Mouse (Mus musculus) gastrocnemius, adult 2 months (tissue): ENCODE measurements around the gene Hmgn1. TPM values are rescaled to one million over a fixed set of nuclear protein-coding genes. Genes with fewer than 3 reads are reported as not detected.

Source experiments
- DNase-seq: peaks from one replicate; pipeline ENCODE4 v3.0.0; 2022
- H3K27ac ChIP-seq: fragments of 200-600 bp; 2 replicates; pipeline ENCODE4 v1.8.1; 2022; ENCODE audit warnings: mild to moderate bottlenecking
- H3K4me3 ChIP-seq: fragments of 200-600 bp; 2 replicates; pipeline ENCODE4 v1.8.1; 2022; ENCODE audit warnings: mild to moderate bottlenecking, moderate library complexity
- CTCF ChIP-seq: fragments of 200-600 bp; IDR thresholded peaks from 2 replicates; pipeline ENCODE4 v1.8.1; 2022; ENCODE audit warnings: antibody characterized with exemption, mild to moderate bottlenecking, moderate library complexity
- intact Hi-C: fragments of 180-260 bp; cut with DNase I; formaldehyde crosslinking; loops from one replicate; pipeline ENCODE4 v1.15.1; 2025
- total RNA-seq, 2 experiments: library from RNA; stranded (reverse); gene quantifications; 2 replicates each; pipeline ENCODE4 v1.2.3; 2021

Gene Hmgn1
- total RNA-seq, 2 experiments from 2014 or later = 19.9 to 38.1 TPM

DNA sequence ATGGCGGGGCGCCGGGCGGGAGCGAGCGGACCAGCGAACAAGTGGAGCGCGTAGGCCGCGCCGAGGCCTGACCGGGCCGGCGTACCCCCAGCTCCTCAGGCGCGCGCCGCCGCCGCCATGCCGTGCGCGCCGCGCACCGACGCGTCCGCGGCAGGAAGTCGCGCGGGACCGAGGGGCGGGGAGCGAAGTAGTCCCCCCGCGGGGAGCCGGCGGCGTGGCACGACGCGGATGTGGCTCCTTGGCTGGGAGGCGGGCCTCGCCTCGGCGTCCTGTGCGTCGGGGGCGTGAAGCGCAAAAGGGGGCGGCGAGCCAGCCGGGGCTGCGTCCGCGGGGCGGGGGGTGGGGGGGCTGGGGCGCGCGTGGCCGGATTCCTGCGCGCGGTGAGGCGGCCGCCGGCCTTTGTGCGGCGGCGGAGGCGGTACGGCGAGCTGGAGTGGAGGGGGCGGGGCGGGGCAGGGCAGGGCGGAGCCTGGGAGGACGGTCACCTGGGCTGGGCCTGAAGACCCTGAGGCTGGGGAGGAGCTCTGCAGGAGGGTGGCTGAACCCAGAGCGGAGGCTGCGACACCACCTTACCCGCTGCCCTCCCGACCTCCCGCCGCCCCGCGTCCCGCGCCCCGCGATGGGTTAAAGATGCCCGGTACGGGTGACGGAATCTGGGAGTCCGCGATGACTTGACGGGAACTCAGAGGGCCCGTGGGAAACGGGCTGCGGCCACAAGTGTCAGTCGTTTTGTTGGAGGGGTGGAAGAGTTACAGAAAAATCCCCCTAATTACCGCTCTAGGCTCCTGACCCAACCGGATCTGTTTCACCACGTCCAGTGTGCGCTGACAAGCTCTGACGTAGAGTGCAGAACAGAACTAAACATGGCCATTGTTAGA is 45.0 kb downstream of the Hmgn1 start, which contains the start of gene Brwd1:
Brwd1 (minus strand) TSS at position 226 of the 878 bp plus-strand sequence.
- DNase-seq = peak; percentile 97
- no peak for TF ChIP-seq CTCF
- H3K4me3 ChIP-seq = peak within 1 kb of the TSS; percentile 100
- peak within 1 kb of the TSS; percentile 99 for H3K27ac ChIP-seq
- intact Hi-C loops = loop anchor here (1.0 kb wide), 1 partner anchor 45 kb away; the partner anchor contains the start of gene Hmgn1

DNA sequence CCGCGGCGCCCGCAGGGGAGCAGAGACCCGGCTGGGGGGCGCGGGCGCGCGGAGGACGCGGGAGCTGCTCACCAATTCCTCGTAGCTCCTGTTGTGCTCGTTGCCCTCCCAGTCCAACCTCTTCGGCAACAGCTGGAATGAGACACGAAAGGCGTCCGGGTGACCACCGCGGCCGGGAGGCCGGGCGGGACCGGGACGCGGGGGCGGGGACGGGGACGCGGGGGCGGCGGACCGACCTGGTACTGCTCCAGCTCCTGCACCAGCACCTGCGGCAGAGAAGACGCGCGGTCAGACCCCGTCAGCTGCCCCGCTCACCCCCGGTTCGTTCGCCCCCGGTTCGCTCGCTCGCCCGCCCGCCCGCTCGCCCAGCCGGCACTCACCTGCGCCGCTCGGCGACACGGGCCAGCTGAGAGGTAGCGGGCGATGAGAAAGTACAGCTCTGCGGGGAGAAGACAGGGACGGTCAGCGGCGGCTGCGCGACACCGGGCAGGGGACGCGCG is 45.7 kb downstream of the Hmgn1 start:
- intact Hi-C loops = no loop called here
- DNase-seq = peak; percentile 75
- Histone ChIP-seq H3K27ac (peak overlapping the region; percentile 99), H3K4me3 (peak overlapping the region; percentile 100)
- TF ChIP-seq CTCF = no peak

GRCm38 (mm10) chr16:96081331-96081730 is 46.2 kb downstream of the Hmgn1 start:
- peak; percentile 91 for DNase-seq
- H3K27ac ChIP-seq = peak overlapping the region; percentile 99
- intact Hi-C loops = no loop called here
- no peak for TF ChIP-seq CTCF
- peak overlapping the region; percentile 100 for H3K4me3 ChIP-seq

GRCm38 (mm10) chr16:96080524-96080923 is 47.0 kb downstream of the Hmgn1 start:
- peak overlapping the region; percentile 99; the same call in 1 of the 2 replicates for H3K27ac ChIP-seq
- peak overlapping the region; percentile 100; the same call in 1 of the 2 replicates for H3K4me3 ChIP-seq
- intact Hi-C loops = no loop called here
- TF ChIP-seq CTCF = no peak
- no peak for DNase-seq

Other genes with a start within 250 kb of the Hmgn1 start
- gene Psmg1, start 136.8 kb downstream of the Hmgn1 start, total RNA-seq = 10 to 100 TPM in 1 of 2 experiments, 1 to 10 TPM in 1; 9.6 to 14.9 TPM
- 10 to 100 TPM; 56.4 to 62.8 TPM for gene Brwd1, start 45.2 kb downstream of the Hmgn1 start, total RNA-seq
- 10 to 100 TPM in 1 of 2 experiments, 1 to 10 TPM in 1; 9.7 to 12.3 TPM for gene Wrb, start 17.7 kb upstream of the Hmgn1 start, total RNA-seq
- under 1 TPM; 0.50 to 0.51 TPM for gene Lca5l, start 64.5 kb upstream of the Hmgn1 start, total RNA-seq
- gene Sh3bgr, start 72.7 kb upstream of the Hmgn1 start, total RNA-seq = 100 to 1,000 TPM; 843 to 991 TPM
- not detected for gene B3galt5, start 108.1 kb upstream of the Hmgn1 start, total RNA-seq